Mouse (Mus musculus) brain, embryonic 18.5 days (tissue): ENCODE data around the gene Pou3f3.

Source experiments
- DNase-seq: peaks from one replicate; pipeline ENCODE4 v3.0.0-alpha.2; 2012; ENCODE audit warnings: low read depth, low spot score

Pou3f3 gene

DNA sequence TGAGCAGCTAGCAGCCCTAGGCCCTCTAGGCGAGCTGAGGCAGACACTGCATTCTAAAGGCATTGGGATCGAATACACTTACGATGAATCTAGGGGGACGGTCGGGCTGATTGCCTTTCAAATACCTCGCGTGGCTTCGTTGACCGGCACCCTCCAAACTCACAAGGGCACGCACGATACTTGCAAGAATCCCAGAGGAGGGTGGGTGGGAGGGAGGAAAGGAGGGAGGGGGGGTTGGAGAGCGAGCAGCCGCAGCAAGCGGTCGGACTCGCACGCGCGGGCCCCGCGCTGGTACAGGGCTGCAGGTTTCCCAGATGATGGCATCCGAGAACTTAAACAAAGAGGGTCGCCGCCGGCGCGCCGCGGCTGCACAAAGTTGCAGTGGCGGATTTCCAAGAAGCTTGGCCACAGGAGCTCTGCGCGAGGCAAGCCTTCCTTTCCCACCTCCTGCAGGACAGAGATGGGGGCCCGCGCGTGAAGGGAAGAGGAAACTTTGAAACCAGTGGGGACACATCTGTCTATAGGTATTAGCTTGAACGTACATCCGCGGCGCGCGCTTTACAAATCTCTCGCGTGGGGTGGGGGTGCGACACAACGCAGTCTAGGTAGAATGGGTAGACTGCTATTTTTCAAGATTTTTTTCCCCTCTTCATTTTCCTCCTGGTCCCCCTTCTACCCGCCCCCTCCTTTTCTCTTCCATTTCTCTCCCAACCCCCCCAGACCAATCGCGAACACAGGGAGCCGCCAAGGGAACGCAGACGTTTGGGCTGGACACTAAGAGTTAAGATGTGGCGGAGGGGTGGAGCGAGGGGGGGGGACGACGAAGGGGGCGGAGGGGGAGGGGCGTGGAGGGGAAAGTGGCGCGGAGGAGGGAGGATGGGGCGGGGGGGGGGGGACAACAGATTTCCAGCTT is 647 bp upstream of the Pou3f3 start:
- DNase-seq: no peak

GRCm38 (mm10) chr1:42696371-42697031 is 933 bp downstream of the Pou3f3 start:
- DNase-seq: no peak

DNA sequence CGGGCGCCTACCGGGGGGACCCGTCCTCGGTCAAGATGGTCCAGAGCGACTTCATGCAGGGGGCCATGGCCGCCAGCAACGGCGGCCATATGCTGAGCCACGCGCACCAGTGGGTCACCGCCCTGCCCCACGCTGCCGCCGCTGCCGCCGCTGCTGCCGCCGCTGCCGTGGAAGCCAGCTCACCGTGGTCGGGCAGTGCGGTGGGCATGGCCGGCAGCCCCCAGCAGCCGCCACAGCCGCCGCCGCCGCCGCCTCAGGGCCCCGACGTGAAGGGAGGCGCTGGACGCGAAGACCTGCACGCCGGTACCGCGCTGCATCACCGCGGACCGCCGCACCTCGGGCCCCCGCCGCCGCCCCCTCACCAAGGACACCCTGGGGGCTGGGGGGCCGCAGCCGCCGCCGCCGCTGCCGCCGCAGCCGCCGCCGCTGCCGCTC is 1.8 kb downstream of the Pou3f3 start:
- no peak for DNase-seq

DNA sequence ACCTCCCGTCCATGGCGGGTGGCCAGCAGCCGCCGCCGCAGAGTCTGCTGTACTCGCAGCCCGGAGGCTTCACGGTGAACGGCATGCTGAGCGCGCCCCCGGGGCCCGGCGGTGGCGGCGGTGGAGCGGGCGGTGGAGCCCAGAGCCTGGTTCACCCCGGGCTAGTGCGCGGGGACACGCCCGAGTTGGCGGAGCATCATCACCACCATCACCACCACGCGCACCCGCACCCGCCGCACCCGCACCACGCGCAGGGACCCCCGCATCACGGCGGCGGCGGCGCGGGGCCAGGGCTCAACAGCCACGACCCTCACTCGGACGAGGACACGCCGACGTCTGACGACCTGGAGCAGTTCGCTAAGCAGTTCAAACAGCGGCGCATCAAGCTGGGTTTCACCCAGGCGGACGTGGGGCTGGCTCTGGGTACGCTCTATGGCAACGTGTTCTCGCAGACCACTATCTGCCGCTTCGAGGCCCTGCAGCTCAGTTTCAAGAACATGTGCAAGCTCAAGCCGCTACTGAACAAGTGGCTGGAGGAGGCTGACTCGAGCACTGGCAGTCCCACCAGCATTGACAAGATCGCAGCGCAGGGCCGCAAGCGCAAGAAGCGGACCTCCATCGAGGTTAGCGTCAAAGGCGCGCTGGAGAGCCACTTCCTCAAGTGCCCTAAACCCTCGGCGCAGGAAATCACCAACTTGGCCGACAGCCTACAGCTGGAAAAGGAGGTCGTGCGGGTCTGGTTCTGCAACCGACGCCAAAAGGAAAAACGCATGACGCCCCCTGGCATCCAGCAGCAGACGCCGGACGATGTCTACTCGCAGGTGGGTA is 2.4 kb downstream of the Pou3f3 start:
- DNase-seq: no peak

DNA sequence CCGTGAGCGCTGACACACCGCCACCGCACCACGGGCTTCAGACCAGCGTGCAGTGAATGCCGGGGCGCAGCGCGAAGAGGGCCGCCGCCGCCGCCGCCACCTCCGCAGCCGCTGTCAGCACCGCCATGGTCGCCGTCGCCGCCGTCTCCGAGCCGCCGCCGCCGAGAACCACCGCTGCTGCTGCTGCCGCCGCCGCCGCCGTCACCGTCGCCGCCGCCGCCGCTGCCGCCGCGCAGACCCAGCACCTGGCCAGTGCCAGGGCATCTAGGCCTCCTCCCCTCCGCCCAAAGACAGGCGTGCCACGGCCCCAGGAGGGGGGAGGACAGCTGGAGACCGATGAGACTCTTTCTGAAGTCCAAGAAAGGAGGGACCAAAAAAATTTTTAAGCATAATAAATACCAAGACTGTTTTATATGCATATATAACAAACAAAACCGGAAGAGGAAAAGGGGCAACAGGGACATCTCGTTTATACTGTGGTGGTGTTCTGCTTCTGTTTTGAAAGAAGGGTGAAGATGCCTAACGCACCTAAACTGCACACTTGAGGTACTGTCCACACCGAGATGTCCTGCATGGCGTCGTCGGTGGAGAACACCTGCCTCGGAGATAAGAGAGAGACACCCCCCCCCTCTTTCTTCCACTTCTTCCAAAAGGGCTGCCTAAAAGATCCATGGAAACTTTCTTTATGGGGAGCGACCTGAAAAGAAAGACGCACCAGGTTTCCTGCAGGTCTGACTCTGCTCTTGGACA is 3.2 kb downstream of the Pou3f3 start:
- DNase-seq: no peak

- DNase-seq: no peak
Measured at GRCm38 (mm10) chr1:42699471-42699871, 3.9 kb downstream of the Pou3f3 start.

DNA sequence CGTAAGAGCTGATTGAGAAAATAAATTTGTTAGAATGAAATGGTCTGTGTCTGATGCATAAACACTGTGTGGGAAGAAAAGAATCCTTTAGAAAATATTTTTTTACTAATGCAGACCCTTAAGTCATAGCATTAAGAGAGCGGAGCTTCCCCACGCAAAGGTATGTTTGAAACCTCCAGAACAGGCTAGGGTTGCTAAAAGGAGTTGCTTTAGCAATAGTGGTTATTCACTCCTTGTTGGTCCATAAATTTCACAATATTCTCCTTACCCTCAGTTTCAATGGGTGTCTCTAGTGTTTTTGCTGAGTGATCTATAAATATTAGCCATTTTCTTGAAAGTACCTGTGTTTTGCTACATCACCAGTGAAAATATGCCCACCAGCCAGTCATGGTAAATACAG is 4.6 kb downstream of the Pou3f3 start:
- no peak for DNase-seq

DNA sequence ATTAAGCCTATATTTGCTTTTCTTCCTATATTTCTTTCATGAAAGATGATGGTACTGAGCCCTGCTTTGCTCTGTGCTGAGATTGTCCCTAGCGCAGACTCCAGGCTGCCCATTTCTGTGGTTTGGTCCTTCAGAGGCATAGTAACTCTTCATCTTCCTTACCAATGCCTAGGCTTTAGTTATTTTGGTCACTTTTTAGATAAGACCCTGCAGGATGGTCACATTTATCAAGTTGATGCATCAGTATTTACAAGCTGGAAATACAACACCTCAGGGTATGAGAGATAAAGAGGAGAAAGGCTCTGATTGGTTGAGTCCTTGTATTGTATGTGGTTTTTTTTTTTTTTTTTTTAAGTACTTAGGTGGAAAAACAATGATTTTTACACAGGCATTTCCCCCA is 5.2 kb downstream of the Pou3f3 start:
- no peak for DNase-seq

DNA sequence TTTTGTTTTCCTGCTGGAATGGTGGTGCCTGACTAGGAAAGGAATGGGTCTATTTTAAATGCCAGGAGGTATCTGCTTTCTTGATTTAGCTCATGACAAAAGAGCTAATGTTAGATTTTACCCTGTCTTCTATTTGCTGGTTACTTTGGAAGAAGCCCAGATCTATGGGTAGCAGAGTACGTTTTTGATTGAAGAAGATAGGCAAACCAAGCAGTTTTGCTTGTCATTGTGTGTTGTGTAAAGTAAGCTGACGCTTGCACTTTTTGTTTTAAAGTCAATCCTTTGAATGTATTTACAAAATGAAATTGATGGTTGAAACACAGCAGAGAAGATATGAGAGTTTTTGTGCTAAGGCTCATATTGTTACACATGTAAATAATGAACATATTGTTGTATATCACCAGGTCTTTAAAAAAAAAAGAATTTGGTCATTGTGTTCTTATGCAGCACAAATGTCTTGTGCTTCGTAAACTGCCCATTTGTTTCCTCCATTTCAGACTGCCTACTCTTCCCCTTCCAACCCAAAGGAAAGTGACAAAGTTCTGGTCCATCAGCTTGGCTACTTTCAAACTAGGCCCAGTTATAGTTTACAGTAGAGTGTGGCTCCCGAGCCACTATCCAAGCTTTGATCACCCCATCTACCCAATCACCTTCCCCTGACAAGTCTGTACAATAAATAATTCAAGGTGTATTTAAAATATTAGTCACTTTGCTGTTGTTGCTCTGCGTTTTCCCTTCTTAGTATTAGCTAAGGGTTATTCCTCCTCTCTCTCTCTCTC is 6.5 kb downstream of the Pou3f3 start:
- no peak for DNase-seq

GRCm38 (mm10) chr1:42702984-42703383 is 7.4 kb downstream of the Pou3f3 start:
- DNase-seq: no peak

- DNase-seq: no peak
Measured at GRCm38 (mm10) chr1:42703424-42703823, 7.9 kb downstream of the Pou3f3 start.

- DNase-seq: no peak
Measured at GRCm38 (mm10) chr1:42703851-42704613, 8.5 kb downstream of the Pou3f3 start.

- DNase-seq: no peak
Measured at GRCm38 (mm10) chr1:42704981-42705810, 9.6 kb downstream of the Pou3f3 start.

DNA sequence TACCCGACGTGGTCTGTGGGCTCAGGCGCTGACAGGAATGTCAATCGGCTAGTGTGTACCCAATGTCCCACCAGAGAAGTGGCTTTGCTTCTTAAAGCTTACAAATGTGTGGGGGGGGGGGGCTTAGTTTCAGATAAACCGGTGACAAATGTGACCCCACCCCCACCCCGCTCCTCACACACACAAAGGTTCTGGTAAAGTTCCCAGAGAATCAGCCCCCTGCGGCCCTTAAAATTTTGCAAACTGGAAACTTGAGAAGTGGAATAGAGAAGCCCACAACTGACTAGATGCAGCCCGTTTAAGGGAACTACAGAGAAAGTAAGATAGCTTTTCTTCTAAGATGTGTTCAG is 10.2 kb downstream of the Pou3f3 start:
- DNase-seq: no peak

DNA sequence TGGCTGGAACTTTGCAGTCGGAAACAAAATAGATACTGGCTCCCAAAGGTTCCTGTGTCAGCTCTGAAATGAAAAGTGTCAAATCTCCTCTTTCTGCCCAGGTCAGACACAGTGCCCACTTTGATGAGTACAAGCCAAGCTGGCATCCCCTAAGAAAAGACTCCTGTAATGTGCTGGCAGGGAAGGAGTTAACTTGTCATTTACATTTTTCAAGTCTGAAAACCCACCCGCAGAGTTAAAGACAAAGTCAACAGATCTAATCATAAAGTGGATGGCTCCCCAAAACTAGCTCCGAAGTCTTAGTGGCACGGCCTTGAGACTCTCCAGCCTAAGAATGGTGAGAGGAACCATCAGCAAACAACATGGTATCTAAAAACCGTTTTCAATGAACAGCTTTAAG is 11.6 kb downstream of the Pou3f3 start:
- DNase-seq: no peak

GRCm38 (mm10) chr1:42707611-42708130 is 12.1 kb downstream of the Pou3f3 start:
- DNase-seq: no peak

- DNase-seq: no peak
Measured at GRCm38 (mm10) chr1:42709024-42709423, 13.5 kb downstream of the Pou3f3 start.

GRCm38 (mm10) chr1:42709431-42710160 is 14.0 kb downstream of the Pou3f3 start:
- no peak for DNase-seq
